Mouse (Mus musculus) CH12.LX (cell line): Measurements from ENCODE around the gene Ttc13. TPM values are rescaled to one million over a fixed set of nuclear protein-coding genes. Genes with fewer than 3 reads are reported as not detected.

Source experiments
- DNase-seq: peaks from one replicate; pipeline ENCODE4 v3.0.0-alpha.2; 2013; ENCODE audit errors: extremely low read depth
- H3K27ac ChIP-seq: 2 replicates; pipeline ENCODE4 v1.5.1; 2012; ENCODE audit warnings: low read depth, mild to moderate bottlenecking, control low read depth, moderate library complexity; ENCODE audit not compliant: insufficient read depth
- H3K27me3 ChIP-seq: replicated peaks from 2 replicates; pipeline ENCODE3; 2012; ENCODE audit warnings: inconsistent platforms
- H3K36me3 ChIP-seq, 2 experiments: replicated peaks in 1 of 2; 2 replicates each; pipeline versions ENCODE3 to v1.6.1; 2012; ENCODE audit warnings: inconsistent platforms in 1 of 2, low read length in 1 of 2, mild to moderate bottlenecking in 1 of 2, mixed read lengths in 1 of 2, moderate library complexity in 1 of 2; ENCODE audit not compliant: control insufficient read depth in 1 of 2, insufficient read depth in 1 of 2
- H3K4me1 ChIP-seq, 2 experiments: 2 replicates each; pipeline ENCODE4 v1.6.1; 2012; ENCODE audit warnings: inconsistent platforms in 1 of 2, moderate library complexity in 1 of 2; ENCODE audit not compliant: insufficient read depth in 2 of 2, control insufficient read depth in 1 of 2
- H3K4me2 ChIP-seq: 2 replicates; pipeline ENCODE4 v1.6.1; 2012; ENCODE audit warnings: low read depth, mild to moderate bottlenecking, control low read depth; ENCODE audit not compliant: poor library complexity, insufficient read depth, severe bottlenecking
- H3K4me3 ChIP-seq, 3 experiments: fragments of 150-350 bp in 1 of 3; sonication (generic) in 1 of 3; replicated peaks in 1 of 3; 2 replicates each; pipeline versions ENCODE3 to v1.5.1; 2011 to 2012; ENCODE audit warnings: low read depth in 2 of 3, low read length in 2 of 3, mild to moderate bottlenecking in 2 of 3, moderate library complexity in 2 of 3, control low read depth in 1 of 3, improper control_type of control experiment in 1 of 3, inconsistent platforms in 1 of 3, mixed read lengths in 1 of 3; ENCODE audit not compliant: poor library complexity in 1 of 3
- H3K79me2 ChIP-seq: replicated peaks from 2 replicates; pipeline ENCODE4 v1.6.1; 2012; ENCODE audit warnings: mild to moderate bottlenecking, moderate library complexity; ENCODE audit not compliant: control insufficient read depth, poor library complexity, insufficient read depth, severe bottlenecking; ENCODE audit errors: extremely low read depth
- H3K9ac ChIP-seq: 2 replicates; pipeline ENCODE4 v1.6.1; 2012; ENCODE audit warnings: low read depth, mild to moderate bottlenecking, control low read depth, moderate library complexity; ENCODE audit not compliant: insufficient read depth
- H3K9me3 ChIP-seq: replicated peaks from 2 replicates; pipeline ENCODE3; 2012; ENCODE audit warnings: low read length, inconsistent platforms, mixed read lengths
- BHLHE40 ChIP-seq: IDR thresholded peaks from 2 replicates; pipeline ENCODE4 v1.6.1; 2011; ENCODE audit warnings: mild to moderate bottlenecking, low read depth, low read length, improper control_type of control experiment
- CHD1 ChIP-seq: IDR thresholded peaks from 2 replicates; pipeline ENCODE4 v1.6.1; 2012; ENCODE audit warnings: low read depth, low read length, improper control_type of control experiment, inconsistent platforms
- CHD2 ChIP-seq: IDR thresholded peaks from 2 replicates; pipeline ENCODE4 v1.6.1; 2011; ENCODE audit warnings: low read length, improper control_type of control experiment
- CTCF ChIP-seq, 2 experiments: IDR thresholded peaks in 1 of 2; conservative IDR thresholded peaks in 1 of 2; 2 replicates each; pipeline ENCODE4 v1.5.1; 2011 to 2012; ENCODE audit warnings: low read depth in 2 of 2, low read length in 2 of 2, improper control_type of control experiment in 1 of 2, inconsistent platforms in 1 of 2, mild to moderate bottlenecking in 1 of 2, moderate library complexity in 1 of 2
- E2F4 ChIP-seq: IDR thresholded peaks from 2 replicates; pipeline ENCODE4 v1.6.1; 2011; ENCODE audit warnings: low read depth, low read length, improper control_type of control experiment; ENCODE audit not compliant: insufficient replicate concordance
- ELF1 ChIP-seq: IDR thresholded peaks from 2 replicates; pipeline ENCODE4 v1.6.1; 2014; ENCODE audit warnings: low read depth, mild to moderate bottlenecking, inconsistent platforms, low read length, improper control_type of control experiment
- EP300 ChIP-seq: IDR thresholded peaks from 2 replicates; pipeline ENCODE4 v1.6.1; 2011; ENCODE audit warnings: low read length, improper control_type of control experiment
- ETS1 ChIP-seq: conservative IDR thresholded peaks from 2 replicates; pipeline ENCODE4 v1.6.1; 2012; ENCODE audit warnings: low read depth, mild to moderate bottlenecking, inconsistent platforms, low read length, improper control_type of control experiment, moderate library complexity
- GABPA ChIP-seq: IDR thresholded peaks from 2 replicates; pipeline ENCODE4 v1.6.1; 2012; ENCODE audit warnings: low read depth, low read length, improper control_type of control experiment, inconsistent platforms; ENCODE audit not compliant: insufficient replicate concordance
- HCFC1 ChIP-seq: IDR thresholded peaks from 2 replicates; pipeline ENCODE4 v1.6.1; 2012; ENCODE audit warnings: low read depth, mild to moderate bottlenecking, inconsistent platforms, low read length, improper control_type of control experiment
- IRF4 ChIP-seq: IDR thresholded peaks from 2 replicates; pipeline ENCODE4 v1.6.1; 2014; ENCODE audit warnings: low read depth, mild to moderate bottlenecking, inconsistent platforms, low read length, improper control_type of control experiment
- JUN ChIP-seq: IDR thresholded peaks from 2 replicates; pipeline ENCODE4 v1.6.1; 2011; ENCODE audit warnings: low read depth, mild to moderate bottlenecking, low read length, improper control_type of control experiment, moderate library complexity; ENCODE audit not compliant: insufficient read depth
- JUND ChIP-seq: conservative IDR thresholded peaks from 2 replicates; pipeline ENCODE4 v1.6.1; 2011; ENCODE audit warnings: low read depth, low read length, improper control_type of control experiment
- KAT2A ChIP-seq: IDR thresholded peaks from 2 replicates; pipeline ENCODE4 v1.6.1; 2012; ENCODE audit warnings: low read length, improper control_type of control experiment, inconsistent platforms; ENCODE audit not compliant: insufficient replicate concordance
- MAFK ChIP-seq: IDR thresholded peaks from 2 replicates; pipeline ENCODE4 v1.6.1; 2011; ENCODE audit warnings: low read length, improper control_type of control experiment; ENCODE audit not compliant: insufficient replicate concordance
- MAX ChIP-seq: IDR thresholded peaks from 2 replicates; pipeline ENCODE4 v1.6.1; 2011; ENCODE audit warnings: low read length, improper control_type of control experiment
- MAZ ChIP-seq: IDR thresholded peaks from 2 replicates; pipeline ENCODE4 v1.6.1; 2012; ENCODE audit warnings: low read depth, mild to moderate bottlenecking, inconsistent platforms, low read length, improper control_type of control experiment, moderate library complexity
- MEF2A ChIP-seq: IDR thresholded peaks from 2 replicates; pipeline ENCODE4 v1.6.1; 2014; ENCODE audit warnings: low read depth, mild to moderate bottlenecking, inconsistent platforms, low read length, improper control_type of control experiment, borderline replicate concordance
- MXI1 ChIP-seq: IDR thresholded peaks from 2 replicates; pipeline ENCODE4 v1.6.1; 2011; ENCODE audit warnings: mild to moderate bottlenecking, low read depth, low read length, improper control_type of control experiment
- MYC ChIP-seq: IDR thresholded peaks from 2 replicates; pipeline ENCODE4 v1.6.1; 2011; ENCODE audit warnings: low read depth, mild to moderate bottlenecking, improper control_type of control experiment, low read length
- NELFE ChIP-seq: IDR thresholded peaks from 2 replicates; pipeline ENCODE4 v1.6.1; 2011; ENCODE audit warnings: low read depth, low read length, improper control_type of control experiment
- NRF1 ChIP-seq: IDR thresholded peaks from 2 replicates; pipeline ENCODE4 v1.6.1; 2014; ENCODE audit warnings: low read depth, mild to moderate bottlenecking, inconsistent platforms, low read length, improper control_type of control experiment, moderate library complexity
- PAX5 ChIP-seq: IDR thresholded peaks from 2 replicates; pipeline ENCODE4 v1.6.1; 2012; ENCODE audit warnings: low read length, inconsistent platforms, mixed read lengths
- POLR2A ChIP-seq: IDR thresholded peaks from 2 replicates; pipeline ENCODE4 v1.6.1; 2011; ENCODE audit warnings: low read depth, mild to moderate bottlenecking, improper control_type of control experiment, low read length
- POLR2AphosphoS2 ChIP-seq: IDR thresholded peaks from 2 replicates; pipeline ENCODE4 v1.6.1; 2011; ENCODE audit warnings: low read depth, low read length, improper control_type of control experiment
- RAD21 ChIP-seq: IDR thresholded peaks from 2 replicates; pipeline ENCODE4 v1.6.1; 2011; ENCODE audit warnings: low read depth, mild to moderate bottlenecking, low read length, improper control_type of control experiment, moderate library complexity
- RCOR1 ChIP-seq: conservative IDR thresholded peaks from 2 replicates; pipeline ENCODE4 v1.6.1; 2012; ENCODE audit warnings: low read depth, mild to moderate bottlenecking, inconsistent platforms, low read length, improper control_type of control experiment
- SIN3A ChIP-seq: IDR thresholded peaks from 2 replicates; pipeline ENCODE4 v1.6.1; 2012; ENCODE audit warnings: low read length, improper control_type of control experiment, inconsistent platforms
- SMC3 ChIP-seq: IDR thresholded peaks from 2 replicates; pipeline ENCODE4 v1.6.1; 2011; ENCODE audit warnings: low read depth, low read length, improper control_type of control experiment
- TBP ChIP-seq: conservative IDR thresholded peaks from 2 replicates; pipeline ENCODE4 v1.6.1; 2011; ENCODE audit warnings: low read depth, low read length, improper control_type of control experiment
- TCF12 ChIP-seq: IDR thresholded peaks from 2 replicates; pipeline ENCODE4 v1.6.1; 2014; ENCODE audit warnings: low read depth, mild to moderate bottlenecking, inconsistent platforms, low read length, improper control_type of control experiment
- UBTF ChIP-seq: IDR thresholded peaks from 2 replicates; pipeline ENCODE4 v1.6.1; 2012; ENCODE audit warnings: low read depth, mild to moderate bottlenecking, inconsistent platforms, low read length, improper control_type of control experiment, moderate library complexity
- USF1 ChIP-seq: IDR thresholded peaks from 2 replicates; pipeline ENCODE4 v1.6.1; 2014; ENCODE audit warnings: low read depth, mild to moderate bottlenecking, inconsistent platforms, low read length, improper control_type of control experiment
- USF2 ChIP-seq: conservative IDR thresholded peaks from 2 replicates; pipeline ENCODE4 v1.6.1; 2011; ENCODE audit warnings: low read depth, low read length, improper control_type of control experiment
- ZC3H11A ChIP-seq: IDR thresholded peaks from 2 replicates; pipeline ENCODE4 v1.6.1; 2012; ENCODE audit warnings: low read depth, mild to moderate bottlenecking, inconsistent platforms, low read length, improper control_type of control experiment
- ZKSCAN1 ChIP-seq: IDR thresholded peaks from 2 replicates; pipeline ENCODE4 v1.6.1; 2012; ENCODE audit warnings: low read depth, inconsistent platforms, low read length, improper control_type of control experiment, borderline replicate concordance
- ZMIZ1 ChIP-seq: IDR thresholded peaks from 2 replicates; pipeline ENCODE4 v1.6.1; 2012; ENCODE audit warnings: low read depth, mild to moderate bottlenecking, inconsistent platforms, low read length, improper control_type of control experiment
- ZNF384 ChIP-seq: IDR thresholded peaks from 2 replicates; pipeline ENCODE4 v1.6.1; 2012; ENCODE audit warnings: low read depth, low read length, improper control_type of control experiment, inconsistent platforms
- dilution Hi-C: fragments of 300-500 bp; cut with MboI; formaldehyde crosslinking; loops from 2 replicates; pipeline ENCODE4 v1.14.3; 2020; ENCODE audit warnings: low sequenced_read_pairs; ENCODE audit not compliant: extremely low pct_unique_long_range_greater_than_20kb, extremely low pct_ligation_motif_present
- in situ Hi-C: fragments of 300-500 bp; cut with MboI; formaldehyde crosslinking; loops from 3 replicates; pipeline ENCODE4 v1.14.3; 2019; ENCODE audit warnings: low sequenced_read_pairs, low pct_ligation_motif_present, low pct_unique_long_range_greater_than_20kb, mixed read lengths
- polyA plus RNA-seq: library from polyadenylated mRNA; unstranded; fragments of >175 nt; gene quantifications from 2 replicates; pipeline ENCODE4 v1.2.1, GENCODE M21; 2012; ENCODE audit warnings: low read depth; ENCODE audit not compliant: insufficient read length
- total RNA-seq, 2 experiments: library from RNA; depleted of rRNA; stranded (reverse); fragments of 300-350 nt in 1 of 2; fragments of >200 nt in 1 of 2; gene quantifications; 2 replicates each; pipeline ENCODE4 v1.2.3; 2012 to 2014

Ttc13 gene
- total RNA-seq (2012; rRNA removed), result 33.6 and 36.6 TPM in 2 replicates
- 33.5 and 35.8 TPM in 2 replicates for total RNA-seq (2014; rRNA removed)
- polyA plus RNA-seq, result 26.3 and 30.8 TPM in 2 replicates

GRCm38 (mm10) chr8:124721862-124722515 is at the start of gene Ttc13, which contains the start of gene Arv1:
TSS of gene Ttc13 (minus strand) at chr8:124721983.
TSS of gene Arv1 (plus strand) at chr8:124722139.
- Histone ChIP-seq H3K9me3 (no peaks in the 10 kb centered on the region), H3K4me1 (peaks cover 12 to 31% of the 10 kb centered on the region in 2 experiments), H3K36me3 (peaks cover 10 to 34% of the 10 kb centered on the region in 2 experiments), H3K4me2 (peak within 1 kb of the TSS; percentile 98), H3K27me3 (no peaks in the 10 kb centered on the region), H3K9ac (peak within 1 kb of the TSS; percentile 71), H3K4me3 (peak within 1 kb of the TSS; percentile 91 to 95 (median 93)), H3K79me2 (peaks cover 22% of the 10 kb centered on the region), H3K27ac (peak within 1 kb of the TSS; percentile 69)
- TF ChIP-seq ZNF384, result no peak
- peak; percentile 7; the same call in 1 of the 2 replicates for TF ChIP-seq IRF4
- peak; percentile 95 for TF ChIP-seq HCFC1
- peak; percentile 74; the same call in 1 of the 2 replicates for TF ChIP-seq POLR2AphosphoS2
- peak; percentile 58 for TF ChIP-seq NELFE
- TF ChIP-seq PAX5, result no peak
- 0 out of 2 replicates have a peak, but pooled peaks have one; percentile 26 for TF ChIP-seq UBTF
- no peak for TF ChIP-seq ZKSCAN1
- no peak for TF ChIP-seq MAFK
- peak; percentile 91 for TF ChIP-seq ELF1
- peak; percentile 81 for TF ChIP-seq TCF12
- TF ChIP-seq TBP, result no peak; the same call in 1 of the 2 replicates
- peak; percentile 38 for TF ChIP-seq USF1
- no peak for TF ChIP-seq EP300
- TF ChIP-seq BHLHE40, result peak; percentile 74
- peak; percentile 79; the same call in 1 of the 2 replicates for TF ChIP-seq E2F4
- no peak for TF ChIP-seq RAD21
- TF ChIP-seq CHD1, result no peak
- TF ChIP-seq MAX, result peak; percentile 98
- no peak for TF ChIP-seq CHD2
- TF ChIP-seq MYC, result peak; percentile 93
- TF ChIP-seq ETS1, result no peak
- 0 out of 2 replicates have a peak, but pooled peaks have one; percentile 42 for TF ChIP-seq MEF2A
- TF ChIP-seq ZC3H11A, result no peak
- peak; percentile 98 for TF ChIP-seq MXI1
- peak; percentile 98 for TF ChIP-seq MAZ
- TF ChIP-seq KAT2A, result peak; percentile 99
- no peak for TF ChIP-seq SMC3
- peak; percentile 90 for TF ChIP-seq SIN3A
- no peak for TF ChIP-seq JUN
- TF ChIP-seq NRF1, result peak; percentile 95
- no peak for TF ChIP-seq CTCF (conservative IDR thresholded peaks at IDR 0.05 in 1 of 2, IDR thresholded peaks at IDR 0.05 in 1 of 2; ENCODE audit: low read depth in 2 of 2, low read length in 2 of 2)
- peak; percentile 31; the same call in 1 of the 2 replicates for TF ChIP-seq USF2
- TF ChIP-seq ZMIZ1, result peak; percentile 54; the same call in 1 of the 2 replicates
- no peak for TF ChIP-seq JUND
- TF ChIP-seq RCOR1, result no peak
- peak; percentile 82 for TF ChIP-seq POLR2A
- TF ChIP-seq GABPA, result peak; percentile 86; the same call in 1 of the 2 replicates
- in situ Hi-C loops, result loop anchor here (10.0 kb wide), 1 partner anchor 53 kb away; no protein-coding TSS in a partner anchor
- DNase-seq, result peak; percentile 97
- dilution Hi-C loops, result no loop called here
